In the genomic region with DNA sequence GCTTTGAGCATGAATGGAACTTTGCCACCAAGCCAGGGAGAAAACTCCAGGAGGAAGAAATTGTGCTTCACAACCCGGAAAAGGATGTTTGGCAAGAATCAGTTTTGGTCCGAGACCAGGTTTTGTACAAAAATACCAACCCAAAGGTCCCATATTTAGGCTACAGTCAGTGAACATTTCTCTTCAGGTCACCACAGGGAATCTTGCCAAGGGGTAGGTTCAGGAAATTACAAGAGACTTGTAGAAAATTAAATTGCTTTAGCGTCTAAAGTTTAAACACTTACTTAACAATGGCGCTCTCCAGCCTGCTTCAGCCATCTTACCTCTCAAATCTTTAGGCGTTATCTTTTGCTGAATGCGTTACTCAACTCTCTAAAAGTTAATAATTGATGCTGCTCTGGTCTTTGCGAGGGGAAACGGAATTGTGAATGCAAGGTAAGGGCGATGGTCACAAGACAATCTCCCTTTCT, we compare ENCODE assay signal across 8 mouse cellular contexts. TPM values are rescaled to one million over a fixed set of nuclear protein-coding genes. Genes with fewer than 3 reads are reported as not detected.
DNase-seq lines count a peak whose midpoint lies in the region; ATAC-seq and TF ChIP-seq lines count a peak whose summit lies in the region.

No protein-coding gene starts in this region.

- H3K9me3 ChIP-seq in kidney, embryonic 15.5 days (replicated peaks): no peaks in the 10 kb centered on the region

- H3K27me3 ChIP-seq in Patski: no peaks in the 10 kb centered on the region
- no peaks in the 10 kb centered on the region for H3K27me3 ChIP-seq in kidney, embryonic 15.5 days

- no peak for TF ChIP-seq CTCF in Patski (IDR thresholded peaks at IDR 0.05)

- peak overlapping the region; percentile 100 for H3K4me3 ChIP-seq in kidney, embryonic 15.5 days (replicated peaks)

- POLR2A ChIA-PET in Patski (lab: Charles Lee): interaction anchor here (1.0 to 1.1 kb wide), 2 partner anchors 10 to 157 kb away, joined by 3 to 4 read pairs; no protein-coding TSS in a partner anchor

- peak overlapping the region; percentile 73 for H3K4me2 ChIP-seq in kidney, embryonic 15.5 days

- in situ Hi-C loops in Patski (cut with MboI; ENCODE audit: low pct_unique_long_range_greater_than_20kb): no loop called here

- 16% methylated on average over 9 of the region's 9 CpGs for WGBS in kidney, embryonic 15.5 days

- H3K36me3 ChIP-seq in kidney, embryonic 15.5 days: peaks cover 16% of the 10 kb centered on the region; the same call in 1 of the 2 replicates

- peak; percentile 31 for ATAC-seq in Patski
- 0 out of 2 replicates have a peak, but pooled peaks have one; percentile 5 for ATAC-seq in granulocyte monocyte progenitor cell, adult 5-6 weeks (replicated peaks; ENCODE audit: poor library complexity, severe bottlenecking)
- ATAC-seq in kidney, embryonic 15.5 days (replicated peaks; ENCODE audit: low FRiP score): no peak; the same call in 1 of the 2 replicates
- ATAC-seq in megakaryocyte, adult 5-6 weeks (ENCODE audit: poor library complexity, severe bottlenecking): peak; percentile 37

- peaks cover 22% of the 10 kb centered on the region for H3K4me1 ChIP-seq in kidney, embryonic 15.5 days

- peak overlapping the region; percentile 96 for H3K9ac ChIP-seq in kidney, embryonic 15.5 days

- peak; percentile 44 for DNase-seq in cerebellum, adult 9-10 months
- DNase-seq in cerebellum, adult 11 months: no peak
- no peak for DNase-seq in Patski (ENCODE audit: low read depth, low spot score)
- DNase-seq in T-cell, adult 2 months (ENCODE audit: low spot score): no peak
- no peak for DNase-seq in natural killer cell, adult 2 months (ENCODE audit: low spot score in 2 of 2)

- CTCF ChIA-PET in Patski (lab: Charles Lee): no interaction called here

- peak overlapping the region; percentile 91 for H3K27ac ChIP-seq in kidney, embryonic 15.5 days

RNA-seq across cellular contexts. Expression of gene Snx4, which starts 0.6 kb away (rescaled TPM):
- polyA plus RNA-seq in Patski (2021): 80.8 TPM
- 62.2 and 62.7 TPM in 2 replicates for total RNA-seq in granulocyte monocyte progenitor cell, adult 5-6 weeks (2014; fragmentation: Nextera tagmentation)
- 87.8 and 97.8 TPM in 2 replicates for total RNA-seq in granulocyte monocyte progenitor cell, adult 5-6 weeks (2017)
- 82.0 and 82.8 TPM in 2 replicates for polyA plus RNA-seq in kidney, embryonic 15.5 days (2015; fragmentation: Nextera tagmentation; extraction: Ambion mirVana)
- total RNA-seq in megakaryocyte, adult 5-6 weeks (2015): 61.0 and 61.8 TPM in 2 replicates
- 76.8 and 88.0 TPM in 2 replicates for total RNA-seq in megakaryocyte, adult 5-6 weeks (2017)
